Mouse (Mus musculus) neutrophil, adult 5-6 weeks (primary cell): ENCODE measurements around the gene Ica1. TPM values are rescaled to one million over a fixed set of nuclear protein-coding genes. Genes with fewer than 3 reads are reported as not detected.

Source experiments
- ATAC-seq: fragments of 151-379, 151-347 bp; 2 replicates; pipeline ENCODE4 v1.8.0; 2017; ENCODE audit warnings: mild to moderate bottlenecking, moderate TSS enrichment; ENCODE audit not compliant: insufficient number of reproducible peaks, poor library complexity, low FRiP score, severe bottlenecking; ENCODE audit errors: extremely low read depth
- total RNA-seq: library from RNA; stranded (forward); fragments of 200-1000 nt; gene quantifications from 2 replicates; pipeline ENCODE4 v1.2.3, GENCODE M21; 2017

The Ica1 gene
- total RNA-seq, 1 experiment from 2014 or later = not detected

- no peak for ATAC-seq
Observed at GRCm38 (mm10) chr6:8628226-8628625, 150.1 kb downstream of the Ica1 start.

- no peak for ATAC-seq
Observed at GRCm38 (mm10) chr6:8623045-8623444, 155.2 kb downstream of the Ica1 start.

DNA sequence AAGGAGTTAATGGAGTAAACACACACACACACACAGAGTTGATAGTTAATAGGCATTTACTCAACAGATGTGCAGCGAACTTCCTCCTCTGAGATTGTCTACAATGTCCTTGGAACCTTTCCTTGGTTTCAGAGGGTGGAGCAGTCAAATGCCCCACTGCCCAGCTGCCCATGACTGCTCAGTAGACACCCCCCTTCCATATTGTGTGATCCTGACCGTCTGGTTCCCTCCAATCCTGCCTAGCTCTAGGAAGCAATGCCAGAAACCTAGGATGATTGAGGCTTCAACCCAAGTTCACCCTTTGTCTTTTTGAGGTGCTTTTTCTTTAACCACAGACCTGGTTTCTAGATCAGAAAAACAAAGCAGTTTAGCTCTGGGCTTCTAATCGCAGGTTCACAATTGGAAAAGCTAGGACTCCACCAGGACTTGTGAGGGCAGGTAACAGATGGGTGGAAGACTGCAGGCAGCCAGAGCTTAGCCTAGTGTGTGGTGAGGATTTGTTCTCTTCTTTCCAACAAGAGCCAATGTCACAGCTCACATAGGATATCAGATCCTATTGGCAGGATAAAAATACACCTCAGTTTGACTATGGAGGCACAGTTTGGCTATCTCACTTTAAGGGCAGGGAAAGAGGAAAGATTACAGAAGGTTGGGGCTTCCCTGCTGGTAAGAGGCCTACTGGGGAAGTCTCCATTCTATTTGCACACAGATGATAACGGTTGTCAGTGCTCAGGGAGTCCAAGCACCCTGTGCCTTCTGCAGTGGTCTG is 158.5 kb downstream of the Ica1 start:
- no peak for ATAC-seq

GRCm38 (mm10) chr6:8617369-8617768 is 160.9 kb downstream of the Ica1 start:
- ATAC-seq = no peak

- no peak for ATAC-seq
Observed at GRCm38 (mm10) chr6:8591665-8592064, 186.6 kb downstream of the Ica1 start.

DNA sequence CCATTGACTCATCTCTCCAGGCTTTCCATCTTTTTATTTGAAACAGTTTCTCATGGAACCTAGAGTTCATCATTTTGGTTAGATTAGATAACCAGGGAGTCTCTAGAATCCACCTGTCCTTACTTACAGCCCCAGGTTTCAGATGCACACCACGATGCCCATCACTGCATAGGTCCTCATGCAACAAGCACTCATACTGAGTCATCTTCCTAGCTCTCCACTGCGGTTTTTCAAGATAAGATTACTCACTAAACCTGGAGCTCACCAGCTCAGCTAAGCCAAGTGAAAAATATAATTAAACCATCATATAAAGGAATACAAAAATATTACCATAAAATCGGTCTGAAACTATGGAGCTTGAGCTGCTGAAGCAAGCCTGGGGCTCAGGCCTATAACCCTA is 194.4 kb downstream of the Ica1 start:
- no peak for ATAC-seq

GRCm38 (mm10) chr6:8582377-8582776 is 195.9 kb downstream of the Ica1 start:
- no peak for ATAC-seq

Other genes with a start within 250 kb of the Ica1 start
- gene Nxph1, start 169.9 kb upstream of the Ica1 start, total RNA-seq = not detected in 2 replicates